ENCODE assay signal across 8 mouse cellular contexts in genomic region chrX:48256468-48257007, GRCm38 (mm10). TPM values are rescaled to one million over a fixed set of nuclear protein-coding genes. Genes with fewer than 3 reads are reported as not detected.
A peak's percentile ranks its signal among the peaks of the same experiment; 100 is the strongest.
DNase-seq lines count a peak whose midpoint lies in the region; ATAC-seq lines count a peak whose summit lies in the region.

TSS of gene Utp14a (plus strand) at chrX:48256862.

- DNase-seq in adrenal gland, adult (ENCODE audit: inconsistent age in 2 of 2, low spot score in 1 of 2) = peak; percentile 94 to 98
- DNase-seq in embryo, embryonic 10.5 days (ENCODE audit: low spot score) = peak; percentile 93
- DNase-seq in gastrocnemius, postnatal 14 days = peak; percentile 97
- DNase-seq in left cerebral cortex, postnatal 10 days (ENCODE audit: extremely low spot score in 1 of 2, low spot score in 2 of 2) = peak; percentile 95
- DNase-seq in right cerebral cortex, postnatal 25 days = peak; percentile 92
- peak; percentile 87 to 95 for DNase-seq in urinary bladder, postnatal 4 days (ENCODE audit: low spot score in 2 of 2)

- intact Hi-C loops in gastrocnemius, postnatal 14 days (cut with DNase I; ENCODE audit: low total_unique reads) = no loop called here
- intact Hi-C loops in left cerebral cortex, postnatal 10 days (cut with DNase I) = loop anchor here (5.0 to 10.0 kb wide), 3 partner anchors 49 to 264 kb away; partner anchors contain the start of genes Apln and Zdhhc9

- peak; percentile 98 for ATAC-seq in inflammation-experienced regulatory T-cells, adult 6 months
- peak; percentile 94 for ATAC-seq in megakaryocyte-erythroid progenitor cell, adult 5-6 weeks (replicated peaks; ENCODE audit: low FRiP score, low TSS enrichment, poor library complexity, severe bottlenecking)

RNA-seq across cellular contexts. Expression of gene Utp14a, which starts in this region (rescaled TPM):
- total RNA-seq in gastrocnemius, postnatal 14 days (2021) = 10 to 100 TPM; 11.5 to 15.0 TPM
- 10 to 100 TPM; 24.0 to 33.2 (median 31.7) TPM for polyA plus RNA-seq in inflammation-experienced regulatory T-cells, adult 6 months (2017; shearing (Covaris generic))
- 10 to 100 TPM; 17.5 to 19.2 TPM for total RNA-seq in left cerebral cortex, postnatal 10 days (2021)
- total RNA-seq in megakaryocyte-erythroid progenitor cell, adult 5-6 weeks (2014; fragmentation: Nextera tagmentation) = 61.4 and 77.8 TPM in 2 replicates
- total RNA-seq in megakaryocyte-erythroid progenitor cell, adult 5-6 weeks (2017) = 120 and 121 TPM in 2 replicates

Comparison
In these comparisons a context has a peak if more than half of its experiments do, and no peak if none do; other contexts are left out.
1. Peak in every context shown above with its lines: DNase-seq and ATAC-seq.